Mouse (Mus musculus): Measurements from ENCODE around the gene Dkk3. TPM values are rescaled to one million over a fixed set of nuclear protein-coding genes. Genes with fewer than 3 reads are reported as not detected.
"Not testable (repeated sequence)": the region's sequence is repeated elsewhere in the genome, so short reads cannot be mapped to it uniquely, and the experiment has no call there.

The Dkk3 gene
- total RNA-seq, 1 experiment from 2014 or later: not detected

DNA sequence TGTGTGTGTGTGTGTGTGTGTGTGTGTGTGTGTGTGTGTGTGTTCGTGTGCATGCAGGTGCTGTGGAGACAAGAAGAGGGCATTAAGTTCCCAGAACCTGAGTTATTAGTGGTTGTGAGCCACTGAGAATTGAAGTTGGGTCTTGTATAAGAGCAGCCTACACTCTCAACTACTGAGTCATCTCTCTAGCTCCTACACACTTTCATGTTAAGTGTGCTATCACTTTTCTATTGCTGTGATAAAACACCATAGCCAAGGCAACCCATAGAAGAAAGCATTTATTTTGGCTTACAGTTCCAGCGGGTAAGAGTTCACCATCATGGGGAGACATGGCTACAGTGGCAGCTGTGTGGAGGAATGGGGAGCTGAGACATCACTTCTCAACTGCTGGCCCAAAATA is 17.8 kb upstream of the Dkk3 start:
- ATAC-seq (replicated peaks; ENCODE audit: insufficient number of reproducible peaks, low FRiP score, low TSS enrichment, poor library complexity, severe bottlenecking): no peak

- ATAC-seq (replicated peaks; ENCODE audit: insufficient number of reproducible peaks, low FRiP score, low TSS enrichment, poor library complexity, severe bottlenecking): no peak
Measured at GRCm38 (mm10) chr7:112172669-112173068, 13.8 kb upstream of the Dkk3 start.

GRCm38 (mm10) chr7:112169955-112170692 is 11.3 kb upstream of the Dkk3 start:
- no peak for ATAC-seq (replicated peaks; ENCODE audit: insufficient number of reproducible peaks, low FRiP score, low TSS enrichment, poor library complexity, severe bottlenecking)

- no peak for ATAC-seq (replicated peaks; ENCODE audit: insufficient number of reproducible peaks, low FRiP score, low TSS enrichment, poor library complexity, severe bottlenecking)
Measured at GRCm38 (mm10) chr7:112165593-112165992, 6.7 kb upstream of the Dkk3 start.

DNA sequence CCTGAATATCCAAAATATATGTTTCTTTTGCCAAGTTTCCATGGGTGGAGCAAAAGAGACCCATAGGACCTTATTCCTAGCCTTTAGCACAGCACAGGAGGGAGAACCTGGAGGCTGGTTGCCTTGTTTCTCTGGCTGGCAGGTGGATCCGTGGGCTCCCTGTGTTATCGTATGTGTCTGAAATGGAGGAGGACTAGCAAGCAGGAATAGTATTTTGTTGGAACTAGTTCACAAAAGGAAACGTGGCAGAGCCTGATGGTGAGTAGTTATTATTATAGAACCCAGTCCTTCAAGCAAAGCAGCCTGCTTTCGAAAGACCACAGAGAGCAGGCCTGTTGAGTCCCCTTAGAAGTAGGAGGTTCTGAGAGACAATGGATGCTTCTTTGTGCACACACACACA is 6.2 kb upstream of the Dkk3 start:
- not testable (repeated sequence) for ATAC-seq (replicated peaks; ENCODE audit: insufficient number of reproducible peaks, low FRiP score, low TSS enrichment, poor library complexity, severe bottlenecking)

- no peak for ATAC-seq (replicated peaks; ENCODE audit: insufficient number of reproducible peaks, low FRiP score, low TSS enrichment, poor library complexity, severe bottlenecking)
Measured at GRCm38 (mm10) chr7:112164430-112164829, 5.6 kb upstream of the Dkk3 start.

DNA sequence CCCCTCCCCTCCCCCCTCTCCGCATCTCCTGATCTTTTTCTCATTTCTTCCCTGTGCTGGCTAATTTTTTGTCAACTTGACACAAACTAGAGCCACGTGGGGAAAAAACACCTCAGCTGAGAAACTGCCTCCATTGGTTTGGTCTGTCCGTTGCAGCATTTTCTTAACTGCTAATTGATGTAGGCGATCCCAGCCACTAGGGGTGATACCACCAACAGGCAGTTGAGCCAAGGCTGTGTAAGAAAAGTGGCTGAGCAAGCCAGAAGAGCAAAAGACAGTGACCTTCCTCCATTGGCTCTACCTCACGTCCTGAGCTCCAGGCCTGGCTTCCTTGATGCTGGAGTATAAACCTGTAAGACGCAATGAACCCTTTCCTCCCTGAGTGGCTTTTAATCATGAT is 978 bp upstream of the Dkk3 start:
- no peak for ATAC-seq (replicated peaks; ENCODE audit: insufficient number of reproducible peaks, low FRiP score, low TSS enrichment, poor library complexity, severe bottlenecking)

DNA sequence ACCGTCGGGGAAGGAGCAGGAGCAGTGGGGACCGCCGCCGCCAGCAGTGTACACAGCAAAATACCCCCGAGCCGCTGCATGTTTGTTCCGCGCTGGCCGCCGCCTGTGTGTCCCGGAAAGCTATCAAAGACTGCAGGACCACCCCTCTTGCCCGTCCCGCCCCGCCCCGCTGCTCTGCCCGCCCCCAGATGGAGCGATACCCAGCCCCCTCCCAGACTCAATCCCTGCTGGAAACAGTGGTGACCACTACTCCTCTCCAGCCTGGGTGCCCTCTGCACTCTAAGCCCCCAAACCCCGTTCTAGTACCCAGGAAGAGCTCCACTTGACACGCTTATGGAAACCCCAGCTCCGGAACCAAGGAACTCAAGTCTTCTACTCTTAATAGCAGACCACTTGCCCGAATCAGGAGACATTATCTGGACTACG is 528 bp downstream of the Dkk3 start:
- no peak for ATAC-seq (replicated peaks; ENCODE audit: insufficient number of reproducible peaks, low FRiP score, low TSS enrichment, poor library complexity, severe bottlenecking)

DNA sequence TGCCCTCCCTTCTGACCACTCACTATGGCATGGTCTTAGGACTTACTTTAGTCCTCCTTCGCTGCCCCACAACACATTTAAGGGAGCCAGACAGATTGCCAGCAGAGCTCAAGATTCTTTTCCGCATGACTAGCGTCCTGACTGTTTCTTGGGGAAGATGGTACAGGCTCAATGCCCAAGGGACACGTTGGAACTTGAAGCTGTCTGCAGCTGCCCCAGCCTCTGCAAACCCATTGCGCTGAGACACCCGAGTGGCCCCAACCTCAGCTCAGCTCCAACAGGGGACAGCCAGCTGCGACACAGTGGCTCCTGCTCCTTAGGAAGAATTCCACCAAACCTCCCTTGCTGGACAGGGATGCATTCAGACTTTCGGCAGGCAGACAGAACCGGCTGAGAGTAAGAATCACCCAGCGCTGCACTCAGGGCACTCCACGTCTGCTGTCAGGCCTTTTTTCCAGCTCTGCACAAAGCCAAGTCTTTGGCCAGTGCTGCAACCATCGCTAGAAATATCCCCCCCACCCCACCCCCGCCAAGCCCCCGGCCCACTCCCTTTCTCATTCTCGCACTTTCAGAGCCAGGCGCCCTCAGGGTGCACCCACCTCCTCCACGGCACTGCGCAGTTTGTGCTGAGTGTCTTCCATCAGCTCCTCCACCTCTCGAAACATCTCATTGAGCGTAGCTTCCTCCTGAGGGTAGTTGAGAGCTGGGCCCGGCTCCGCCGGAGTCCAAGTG is 1.1 kb downstream of the Dkk3 start:
- ATAC-seq (replicated peaks; ENCODE audit: insufficient number of reproducible peaks, low FRiP score, low TSS enrichment, poor library complexity, severe bottlenecking): no peak

GRCm38 (mm10) chr7:112155194-112155593 is 3.7 kb downstream of the Dkk3 start:
- no peak for ATAC-seq (replicated peaks; ENCODE audit: insufficient number of reproducible peaks, low FRiP score, low TSS enrichment, poor library complexity, severe bottlenecking)

DNA sequence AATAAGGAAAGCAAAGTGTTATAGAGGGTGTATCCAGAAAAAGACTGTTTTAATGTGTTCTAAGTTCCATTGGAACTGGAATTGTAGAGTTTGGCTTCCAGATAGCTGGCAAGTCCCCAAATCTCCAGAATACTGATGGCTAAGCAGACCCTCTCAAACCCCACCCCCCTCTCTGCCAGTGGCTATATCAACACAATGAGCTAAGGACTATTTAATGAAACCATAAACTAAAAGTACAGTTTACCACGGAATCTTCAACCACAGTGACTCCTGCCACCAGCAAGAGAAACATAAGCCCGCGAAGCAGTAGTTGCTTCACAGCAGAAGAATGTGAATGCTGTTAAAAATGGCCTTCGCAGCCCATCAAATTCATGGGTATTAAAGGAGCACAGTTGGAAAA is 4.4 kb downstream of the Dkk3 start:
- ATAC-seq (replicated peaks; ENCODE audit: insufficient number of reproducible peaks, low FRiP score, low TSS enrichment, poor library complexity, severe bottlenecking): no peak

- no peak for ATAC-seq (replicated peaks; ENCODE audit: insufficient number of reproducible peaks, low FRiP score, low TSS enrichment, poor library complexity, severe bottlenecking)
Measured at GRCm38 (mm10) chr7:112149113-112149512, 9.7 kb downstream of the Dkk3 start.

GRCm38 (mm10) chr7:112147979-112148378 is 10.9 kb downstream of the Dkk3 start:
- no peak for ATAC-seq (replicated peaks; ENCODE audit: insufficient number of reproducible peaks, low FRiP score, low TSS enrichment, poor library complexity, severe bottlenecking)

DNA sequence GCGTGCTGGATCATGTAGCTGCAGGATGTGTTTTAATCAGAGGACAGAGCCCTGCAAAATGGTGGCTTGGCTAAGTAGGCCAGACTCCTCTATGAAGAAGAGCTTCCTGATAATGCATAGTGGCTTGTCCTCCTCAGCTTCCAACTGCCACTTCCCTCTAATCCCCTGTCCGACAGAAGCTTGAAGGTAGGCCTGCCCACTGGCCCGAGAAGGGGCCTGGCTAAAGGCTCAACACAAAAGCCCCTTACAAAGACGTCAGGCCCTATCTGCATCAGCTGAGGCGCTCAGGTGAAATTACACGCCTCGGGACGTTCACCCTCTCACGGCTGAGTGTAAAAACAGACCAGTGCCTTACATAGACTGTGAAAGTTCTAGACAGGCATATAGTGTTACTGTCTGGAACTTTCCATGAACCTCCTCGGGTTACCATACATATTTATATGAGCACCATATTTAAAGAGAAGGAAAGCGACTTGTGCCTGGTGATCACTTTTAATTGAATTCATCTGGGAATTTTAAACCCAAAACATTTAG is 14.1 kb downstream of the Dkk3 start:
- ATAC-seq (replicated peaks; ENCODE audit: insufficient number of reproducible peaks, low FRiP score, low TSS enrichment, poor library complexity, severe bottlenecking): no peak

DNA sequence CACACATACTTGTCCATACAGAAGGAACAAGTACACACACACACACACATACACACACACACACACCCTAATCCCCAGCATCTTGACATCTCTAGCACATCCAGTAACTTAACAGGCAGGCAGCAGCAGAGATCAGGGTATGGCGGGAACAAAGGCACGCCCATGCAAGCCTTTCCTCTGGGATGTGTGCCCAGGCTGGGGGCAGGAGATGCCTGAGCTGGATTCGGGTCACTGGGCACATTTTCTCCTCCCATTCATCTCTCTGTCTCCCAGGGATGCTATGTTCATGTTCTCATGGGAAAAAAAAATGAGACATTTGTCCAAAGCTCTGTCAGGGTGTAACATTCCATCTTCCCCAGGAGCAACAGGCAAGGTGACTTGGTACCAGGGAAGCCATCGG is 14.9 kb downstream of the Dkk3 start:
- ATAC-seq (replicated peaks; ENCODE audit: insufficient number of reproducible peaks, low FRiP score, low TSS enrichment, poor library complexity, severe bottlenecking): no peak

DNA sequence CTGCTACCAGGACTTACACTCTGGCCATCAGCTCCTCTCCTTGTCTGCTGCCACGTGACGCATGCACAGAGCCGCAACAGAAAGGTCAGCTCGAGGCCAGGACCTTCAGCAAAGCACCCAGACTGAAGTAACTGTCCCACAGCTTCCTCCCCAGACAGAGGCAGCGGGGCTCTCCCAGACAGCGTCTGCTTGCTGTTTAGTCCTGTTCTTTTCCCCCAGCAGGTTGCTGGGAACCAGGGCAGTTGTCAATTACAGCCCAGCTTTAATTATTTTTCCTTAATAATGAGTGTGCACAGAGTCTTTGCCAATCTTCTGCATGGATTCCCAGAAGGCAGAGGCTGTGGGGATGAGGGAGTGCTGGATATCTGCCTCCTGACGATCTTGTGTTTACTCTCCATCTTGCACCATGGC is 15.8 kb downstream of the Dkk3 start:
- ATAC-seq (replicated peaks; ENCODE audit: insufficient number of reproducible peaks, low FRiP score, low TSS enrichment, poor library complexity, severe bottlenecking): no peak

DNA sequence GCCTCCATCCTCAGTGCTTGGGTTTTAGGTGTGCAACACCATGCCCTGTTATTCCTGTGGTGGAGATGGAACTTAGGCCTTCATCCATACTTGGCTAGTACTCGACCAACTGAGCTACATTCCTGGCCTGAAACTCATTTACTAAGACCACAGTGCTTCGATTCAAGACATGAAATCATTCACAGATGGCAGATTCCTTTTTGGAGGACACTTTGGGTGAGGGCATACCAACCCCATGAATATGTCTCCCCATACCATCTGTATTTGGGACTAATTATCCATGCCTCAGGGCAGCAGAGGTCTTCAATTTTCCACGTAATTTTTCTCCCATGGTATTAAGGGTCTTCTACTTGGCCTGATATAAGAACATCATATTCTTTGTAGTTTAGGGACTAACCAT is 16.2 kb downstream of the Dkk3 start:
- ATAC-seq (replicated peaks; ENCODE audit: insufficient number of reproducible peaks, low FRiP score, low TSS enrichment, poor library complexity, severe bottlenecking): no peak

DNA sequence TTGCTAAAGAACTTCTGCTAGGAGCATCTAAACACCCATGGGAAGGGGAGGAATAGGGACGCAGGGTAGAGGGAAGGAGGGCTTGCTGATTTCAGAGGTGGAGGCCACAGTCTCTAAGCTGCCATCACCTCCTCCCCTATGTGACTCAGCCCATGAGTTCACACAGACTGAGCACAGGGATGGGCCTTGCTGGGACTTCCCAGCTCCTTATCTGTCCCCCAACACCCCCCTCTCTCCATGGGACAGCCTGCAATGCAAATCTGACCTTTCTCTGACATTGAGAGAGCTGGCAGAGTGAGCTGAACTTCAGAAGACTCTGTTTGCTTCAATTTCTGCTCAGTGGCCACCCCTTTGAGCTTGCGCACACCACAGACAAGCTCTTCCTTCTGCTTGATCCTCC is 18.1 kb downstream of the Dkk3 start:
- ATAC-seq (replicated peaks; ENCODE audit: insufficient number of reproducible peaks, low FRiP score, low TSS enrichment, poor library complexity, severe bottlenecking): no peak

GRCm38 (mm10) chr7:112138509-112139405 is 20.1 kb downstream of the Dkk3 start:
- no peak for ATAC-seq (replicated peaks; ENCODE audit: insufficient number of reproducible peaks, low FRiP score, low TSS enrichment, poor library complexity, severe bottlenecking)

All from monocyte, adult 5-6 weeks (primary cell).